Mouse (Mus musculus): ENCODE data around the gene Tmem235.
A peak's percentile ranks its signal among the peaks of the same experiment; 100 is the strongest.
"Not testable (repeated sequence)": the region's sequence is repeated elsewhere in the genome, so short reads cannot be mapped to it uniquely, and the experiment has no call there.

The Tmem235 gene

GRCm38 (mm10) chr11:117833509-117833908 lies 27.0 kb upstream of the Tmem235 start:
- DNase-seq: not testable (repeated sequence)

GRCm38 (mm10) chr11:117834086-117834485 lies 26.5 kb upstream of the Tmem235 start:
- DNase-seq: no peak

- peak; percentile 36 for DNase-seq
Measured at GRCm38 (mm10) chr11:117836306-117836705, 24.2 kb upstream of the Tmem235 start.

GRCm38 (mm10) chr11:117838572-117838971 lies 22.0 kb upstream of the Tmem235 start:
- DNase-seq: no peak

GRCm38 (mm10) chr11:117839021-117839420 lies 21.5 kb upstream of the Tmem235 start:
- DNase-seq: no peak

GRCm38 (mm10) chr11:117840910-117841309 lies 19.6 kb upstream of the Tmem235 start:
- DNase-seq: no peak

GRCm38 (mm10) chr11:117843434-117843833 lies 17.1 kb upstream of the Tmem235 start:
- no peak for DNase-seq

- no peak for DNase-seq
Measured at GRCm38 (mm10) chr11:117844997-117845396, 15.6 kb upstream of the Tmem235 start.

GRCm38 (mm10) chr11:117845651-117846050 lies 14.9 kb upstream of the Tmem235 start:
- DNase-seq: no peak

GRCm38 (mm10) chr11:117846640-117847039 lies 13.9 kb upstream of the Tmem235 start:
- DNase-seq: no peak

- no peak for DNase-seq
Measured at GRCm38 (mm10) chr11:117847593-117848215, 12.8 kb upstream of the Tmem235 start.

- no peak for DNase-seq
Measured at GRCm38 (mm10) chr11:117848271-117848984, 12.1 kb upstream of the Tmem235 start.

- peak; percentile 96 for DNase-seq
Measured at GRCm38 (mm10) chr11:117848985-117849671, 11.4 kb upstream of the Tmem235 start, which contains the start of gene Birc5. Birc5 (plus strand) TSS chr11:117849251.

- no peak for DNase-seq
Measured at GRCm38 (mm10) chr11:117852875-117853274, 7.7 kb upstream of the Tmem235 start.

- DNase-seq: no peak
Measured at GRCm38 (mm10) chr11:117854241-117854640, 6.3 kb upstream of the Tmem235 start.

- no peak for DNase-seq
Measured at GRCm38 (mm10) chr11:117855360-117855759, 5.2 kb upstream of the Tmem235 start.

GRCm38 (mm10) chr11:117855975-117856374 lies 4.6 kb upstream of the Tmem235 start:
- no peak for DNase-seq

- DNase-seq: no peak
Measured at GRCm38 (mm10) chr11:117857462-117857861, 3.1 kb upstream of the Tmem235 start.

GRCm38 (mm10) chr11:117858392-117858791 lies 2.2 kb upstream of the Tmem235 start:
- no peak for DNase-seq

- no peak for DNase-seq
Measured at GRCm38 (mm10) chr11:117863174-117863856, 2.8 kb downstream of the Tmem235 start.

- no peak for DNase-seq
Measured at GRCm38 (mm10) chr11:117864805-117865204, 4.3 kb downstream of the Tmem235 start.

GRCm38 (mm10) chr11:117865988-117866387 lies 5.4 kb downstream of the Tmem235 start:
- DNase-seq: no peak

- peak; percentile 65 for DNase-seq
Measured at GRCm38 (mm10) chr11:117870688-117871365, 10.3 kb downstream of the Tmem235 start.

All from right cerebral cortex, postnatal 14 days (tissue).